Mouse (Mus musculus): Measurements from ENCODE around the gene Paf1.

Gene Paf1

GRCm38 (mm10) chr7:28370977-28371513 is 21.7 kb upstream of the Paf1 start:
- DNase-seq (ENCODE audit: extremely low spot score, low read depth, low spot score) = no peak

- no peak for DNase-seq (ENCODE audit: extremely low spot score, low read depth, low spot score)
Measured at GRCm38 (mm10) chr7:28371514-28371989, 21.2 kb upstream of the Paf1 start.

GRCm38 (mm10) chr7:28372251-28373108 is 20.3 kb upstream of the Paf1 start, which contains the start of gene Plekhg2:
Gene Plekhg2, minus strand, starts transcription at chr7:28372599.
- peak; percentile 96 for DNase-seq (ENCODE audit: extremely low spot score, low read depth, low spot score)

GRCm38 (mm10) chr7:28373131-28373581 is 19.6 kb upstream of the Paf1 start:
- DNase-seq (ENCODE audit: extremely low spot score, low read depth, low spot score) = peak; percentile 82

GRCm38 (mm10) chr7:28373891-28374495 is 18.8 kb upstream of the Paf1 start:
- DNase-seq (ENCODE audit: extremely low spot score, low read depth, low spot score) = no peak

- no peak for DNase-seq (ENCODE audit: extremely low spot score, low read depth, low spot score)
Measured at GRCm38 (mm10) chr7:28374647-28375046, 18.1 kb upstream of the Paf1 start.

- no peak for DNase-seq (ENCODE audit: extremely low spot score, low read depth, low spot score)
Measured at GRCm38 (mm10) chr7:28375176-28375921, 17.4 kb upstream of the Paf1 start.

GRCm38 (mm10) chr7:28376011-28376771 is 16.6 kb upstream of the Paf1 start:
- no peak for DNase-seq (ENCODE audit: extremely low spot score, low read depth, low spot score)

GRCm38 (mm10) chr7:28377190-28378065 is 15.3 kb upstream of the Paf1 start:
- DNase-seq (ENCODE audit: extremely low spot score, low read depth, low spot score) = no peak

GRCm38 (mm10) chr7:28378066-28378690 is 14.6 kb upstream of the Paf1 start:
- no peak for DNase-seq (ENCODE audit: extremely low spot score, low read depth, low spot score)

GRCm38 (mm10) chr7:28378769-28379651 is 13.7 kb upstream of the Paf1 start:
- no peak for DNase-seq (ENCODE audit: extremely low spot score, low read depth, low spot score)

- no peak for DNase-seq (ENCODE audit: extremely low spot score, low read depth, low spot score)
Measured at GRCm38 (mm10) chr7:28380237-28381016, 12.3 kb upstream of the Paf1 start, which contains the start of gene Zfp36. Gene Zfp36, minus strand, starts transcription at chr7:28380253.

- no peak for DNase-seq (ENCODE audit: extremely low spot score, low read depth, low spot score)
Measured at GRCm38 (mm10) chr7:28381017-28381790, 11.5 kb upstream of the Paf1 start.

GRCm38 (mm10) chr7:28381938-28382337 is 10.8 kb upstream of the Paf1 start:
- no peak for DNase-seq (ENCODE audit: extremely low spot score, low read depth, low spot score)

- DNase-seq (ENCODE audit: extremely low spot score, low read depth, low spot score) = no peak
Measured at GRCm38 (mm10) chr7:28382347-28382951, 10.3 kb upstream of the Paf1 start.

GRCm38 (mm10) chr7:28382981-28383396 is 9.8 kb upstream of the Paf1 start:
- no peak for DNase-seq (ENCODE audit: extremely low spot score, low read depth, low spot score)

All from hindlimb bud, embryonic 11.5 days (tissue).